20 mouse cellular contexts compared by ENCODE assay signal in the genomic region with DNA sequence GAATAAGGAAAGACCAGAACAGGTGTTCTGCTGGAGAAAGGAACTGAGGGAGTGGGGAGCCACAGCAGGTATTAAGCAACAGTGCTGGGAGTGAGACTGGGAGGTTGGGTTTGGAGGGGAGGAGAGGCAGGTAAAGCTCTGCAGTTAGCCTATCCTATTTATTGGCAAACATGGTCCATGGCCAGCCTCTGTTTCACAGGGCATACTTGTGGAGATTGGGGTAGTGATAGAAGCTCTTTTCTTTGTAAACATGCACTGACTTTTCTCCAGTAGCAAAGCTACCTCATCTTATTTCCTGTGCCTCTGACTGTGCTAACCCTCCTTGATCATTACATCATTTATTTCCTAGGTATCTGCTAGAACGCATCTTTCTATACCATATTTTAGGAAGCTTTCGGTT.
"Had no signal": no experiment of that assay in that cellular context is flagged by ENCODE, and none has a peak within 500 bp of the region (broad histone marks: within the 10 kb centered on the region; RNA-seq: fewer than 3 reads in every experiment).

No protein-coding gene starts in this region.

- ATAC-seq: inflammation-experienced regulatory T-cells, adult 6 months; intestine, postnatal 0 days; lung, postnatal 0 days; midbrain, embryonic 13.5 days had no signal

- H3K9ac ChIP-seq: limb, embryonic 13.5 days; midbrain, embryonic 13.5 days; neural tube, embryonic 15.5 days had no signal

- H3K4me2 ChIP-seq: limb, embryonic 13.5 days; midbrain, embryonic 13.5 days; neural tube, embryonic 15.5 days had no signal

- H3K4me3 ChIP-seq: layer of hippocampus, adult 2 months; limb, embryonic 13.5 days; megakaryocyte, embryonic 14.5 days; midbrain, embryonic 13.5 days; myocyte; neural tube, embryonic 15.5 days had no signal

- H3K4me1 ChIP-seq: limb, embryonic 13.5 days; midbrain, embryonic 13.5 days; neural tube, embryonic 15.5 days had no signal

- H3K9me3 ChIP-seq: limb, embryonic 13.5 days; megakaryocyte, embryonic 14.5 days; midbrain, embryonic 13.5 days; neural tube, embryonic 15.5 days had no signal

- H3K27me3 ChIP-seq: limb, embryonic 13.5 days; megakaryocyte, embryonic 14.5 days; midbrain, embryonic 13.5 days; neural tube, embryonic 15.5 days had no signal

- DNase-seq: kidney, adult 9 months; kidney, postnatal 10 days; kidney, postnatal 4 days; left cerebral cortex, postnatal 4 days; lung, adult 2 months; lung, postnatal 4 days; retina, postnatal 1 day; right cerebral cortex, postnatal 4 days; spleen, adult 18-20 months; thymus, adult 18-20 months; thymus, postnatal 14 days had no signal

- H3K27ac ChIP-seq: layer of hippocampus, adult 2 months; limb, embryonic 13.5 days; midbrain, embryonic 13.5 days; neural tube, embryonic 15.5 days had no signal

- H3K36me3 ChIP-seq: limb, embryonic 13.5 days; midbrain, embryonic 13.5 days; neural tube, embryonic 15.5 days had no signal
